Mouse (Mus musculus) liver, postnatal 0 days (tissue): ENCODE data around the gene Obp2a. TPM values are rescaled to one million over a fixed set of nuclear protein-coding genes. Genes with fewer than 3 reads are reported as not detected.
"Not testable (repeated sequence)": the region's sequence is repeated elsewhere in the genome, so short reads cannot be mapped to it uniquely, and the experiment has no call there.

Experiments
- ATAC-seq: fragments of 200-750 bp; cut with Nextera tagmentation; 2 replicates; pipeline ENCODE4 v1.8.0; 2017; ENCODE audit warnings: mild to moderate bottlenecking, moderate library complexity
- DNase-seq: peaks from one replicate; pipeline ENCODE4 v3.0.0-alpha.2; 2016
- H3K27ac ChIP-seq: fragments of 300-500 bp; sonication (generic); 2 replicates; pipeline ENCODE4 v1.5.1; 2014; ENCODE audit warnings: antibody characterized with exemption, moderate library complexity, mild to moderate bottlenecking, low read depth
- H3K27me3 ChIP-seq: fragments of 300-500 bp; sonication (generic); 2 replicates; pipeline ENCODE4 v1.6.1; 2014; ENCODE audit warnings: low read length, control low read depth, mixed read lengths; ENCODE audit not compliant: insufficient read depth
- H3K36me3 ChIP-seq: fragments of 300-500 bp; sonication (generic); replicated peaks from 2 replicates; pipeline ENCODE4 v1.6.1; 2014; ENCODE audit warnings: mild to moderate bottlenecking, control low read depth, low read length, moderate library complexity, mixed read lengths; ENCODE audit not compliant: insufficient read depth
- H3K4me1 ChIP-seq: fragments of 300-500 bp; sonication (generic); 2 replicates; pipeline ENCODE4 v1.6.1; 2014; ENCODE audit warnings: antibody characterized with exemption, mild to moderate bottlenecking, control low read depth; ENCODE audit not compliant: insufficient read depth
- H3K4me2 ChIP-seq: fragments of 300-500 bp; sonication (generic); 2 replicates; pipeline ENCODE4 v1.6.1; 2014; ENCODE audit warnings: low read depth, mild to moderate bottlenecking, low read length, moderate library complexity, mixed read lengths
- H3K4me3 ChIP-seq: fragments of 300-500 bp; sonication (generic); 2 replicates; pipeline ENCODE4 v1.5.1; 2014; ENCODE audit warnings: low read depth, low read length
- H3K9ac ChIP-seq: fragments of 300-500 bp; sonication (generic); replicated peaks from 2 replicates; pipeline ENCODE4 v1.6.1; 2014; ENCODE audit warnings: mild to moderate bottlenecking, moderate library complexity
- H3K9me3 ChIP-seq: fragments of 300-500 bp; sonication (generic); 2 replicates; pipeline ENCODE4 v1.6.1; 2016; ENCODE audit warnings: mild to moderate bottlenecking, control low read depth, low read length, mixed read lengths
- CTCF ChIP-seq: sonication (generic); IDR thresholded peaks from 2 replicates; pipeline ENCODE4 v1.5.1; 2016; ENCODE audit warnings: antibody characterized with exemption, low read depth
- EP300 ChIP-seq: IDR thresholded peaks from 2 replicates; pipeline ENCODE4 v1.6.1; 2016; ENCODE audit warnings: antibody characterized with exemption, low read depth, mild to moderate bottlenecking
- WGBS: fragments of 180-500 bp; shearing (Covaris S2); extraction: QIAGEN DNeasy Blood & Tissue Kit; methylation state at CpG from one replicate; pipeline ENCODE4 v1.1.7; 2014; ENCODE audit not compliant: insufficient replicate concordance; 5-methylcytosine and 5-hydroxymethylcytosine counted together
- polyA plus RNA-seq: library from polyadenylated mRNA; unstranded; fragments of >200 nt; fragmentation: Nextera tagmentation; extraction: Ambion mirVana; gene quantifications from 2 replicates; pipeline ENCODE4 v1.2.1, GENCODE M21; 2015

The Obp2a gene
- polyA plus RNA-seq, 1 experiment from 2014 or later: not detected

- no peak for TF ChIP-seq CTCF
- no peak for TF ChIP-seq EP300
- 46% methylated on average over 2 of the region's 2 CpGs for WGBS
Observed at GRCm38 (mm10) chr2:25733199-25733930, 33.5 kb downstream of the Obp2a start.

GRCm38 (mm10) chr2:25736709-25737108 lies 36.9 kb downstream of the Obp2a start, which contains the start of gene Obp2b:
TSS of gene Obp2b (plus strand) at chr2:25737009.
- not testable (repeated sequence) for H3K27me3 ChIP-seq, H3K4me1 ChIP-seq, H3K9ac ChIP-seq, DNase-seq, ATAC-seq, H3K27ac ChIP-seq, H3K36me3 ChIP-seq, H3K4me3 ChIP-seq, H3K9me3 ChIP-seq, H3K4me2 ChIP-seq
- 78% methylated on average over 3 of the region's 3 CpGs for WGBS

More at GRCm38 (mm10) chr2:25733199-25733930, 33.5 kb downstream of the Obp2a start:
- Histone ChIP-seq H3K9ac (no peak overlapping the region), H3K9me3 (no peaks in the 10 kb centered on the region), H3K4me2 (no peak overlapping the region), H3K4me1 (no peaks in the 10 kb centered on the region), H3K27ac (no peak overlapping the region), H3K36me3 (no peaks in the 10 kb centered on the region), H3K27me3 (no peaks in the 10 kb centered on the region), H3K4me3 (no peak overlapping the region)
- no peak for DNase-seq
- no peak for ATAC-seq

GRCm38 (mm10) chr2:25741671-25742070 lies 41.8 kb downstream of the Obp2a start:
- Histone ChIP-seq H3K4me3 (no peak overlapping the region), H3K4me2 (no peak overlapping the region), H3K9me3 (no peaks in the 10 kb centered on the region), H3K27me3 (no peaks in the 10 kb centered on the region), H3K27ac (no peak overlapping the region), H3K9ac (no peak overlapping the region), H3K36me3 (no peaks in the 10 kb centered on the region), H3K4me1 (no peaks in the 10 kb centered on the region)
- 43% methylated on average over 1 of the region's 1 CpGs for WGBS
- DNase-seq (no peak), ATAC-seq (no peak)
- no peak for TF ChIP-seq CTCF
- TF ChIP-seq EP300: no peak

Other genes starting within 250 kb of the Obp2a start
- 0.77 and 1.4 TPM in 2 replicates for gene Clic3, start 243.2 kb upstream of the Obp2a start, polyA plus RNA-seq
- gene Paxx, start 238.9 kb upstream of the Obp2a start, polyA plus RNA-seq: 14.7 and 17.1 TPM in 2 replicates
- 0.83 and 1.0 TPM in 2 replicates for gene Ptgds, start 230.0 kb upstream of the Obp2a start, polyA plus RNA-seq
- gene Lcn12, start 206.1 kb upstream of the Obp2a start, polyA plus RNA-seq: not detected in 2 replicates
- 26.7 and 26.9 TPM in 2 replicates for gene Fbxw5, start 199.3 kb upstream of the Obp2a start, polyA plus RNA-seq
- 106 and 107 TPM in 2 replicates for gene C8g, start 198.3 kb upstream of the Obp2a start, polyA plus RNA-seq
- gene Traf2, start 153.1 kb upstream of the Obp2a start, polyA plus RNA-seq: 10.6 and 10.7 TPM in 2 replicates
- 263 and 268 TPM in 2 replicates for gene Edf1, start 142.2 kb upstream of the Obp2a start, polyA plus RNA-seq
- 0.07 and 0.09 TPM in 2 replicates for gene Mamdc4, start 125.2 kb upstream of the Obp2a start, polyA plus RNA-seq
- gene Phpt1, start 124.8 kb upstream of the Obp2a start, polyA plus RNA-seq: 44.7 and 46.1 TPM in 2 replicates
- 0.02 TPM in 1 of 2 replicates, not detected in the other for gene Ajm1, start 118.3 kb upstream of the Obp2a start, polyA plus RNA-seq
- gene Rabl6, start 91.5 kb upstream of the Obp2a start, polyA plus RNA-seq: 11.0 and 13.5 TPM in 2 replicates
- gene Ccdc183, start 82.4 kb upstream of the Obp2a start, polyA plus RNA-seq: 0.19 and 0.28 TPM in 2 replicates
- 43.3 and 55.1 TPM in 2 replicates for gene Tmem141, start 78.0 kb upstream of the Obp2a start, polyA plus RNA-seq
- 95.4 and 100 TPM in 2 replicates for gene Fcna, start 72.0 kb upstream of the Obp2a start, polyA plus RNA-seq
- 0.18 TPM in 1 of 2 replicates, not detected in the other for gene Lcn8, start 46.9 kb upstream of the Obp2a start, polyA plus RNA-seq
- gene Lcn5, start 42.1 kb upstream of the Obp2a start, polyA plus RNA-seq: not detected in 2 replicates
- not detected in 2 replicates for gene Lcn6, start 23.3 kb upstream of the Obp2a start, polyA plus RNA-seq
- gene Lcn10, start 17.3 kb upstream of the Obp2a start, polyA plus RNA-seq: not detected in 2 replicates
- gene Bmyc, start 6.7 kb downstream of the Obp2a start, polyA plus RNA-seq: 9.4 and 10.1 TPM in 2 replicates
- gene Obp2b, start 37.0 kb downstream of the Obp2a start, polyA plus RNA-seq: not detected in 2 replicates
- not detected in 2 replicates for gene Lcn3, start 65.5 kb downstream of the Obp2a start, polyA plus RNA-seq
- gene Lcn11, start 77.0 kb downstream of the Obp2a start, polyA plus RNA-seq: not detected in 2 replicates
- gene Gm13539, start 82.2 kb downstream of the Obp2a start, polyA plus RNA-seq: not detected in 2 replicates
- not detected in 2 replicates for gene Glt6d1, start 115.8 kb downstream of the Obp2a start, polyA plus RNA-seq
- gene Lcn9, start 123.1 kb downstream of the Obp2a start, polyA plus RNA-seq: not detected in 2 replicates
- not detected in 2 replicates for gene Sohlh1, start 147.2 kb downstream of the Obp2a start, polyA plus RNA-seq
- 0.11 TPM in 1 of 2 replicates, not detected in the other for gene Kcnt1, start 163.7 kb downstream of the Obp2a start, polyA plus RNA-seq